Mouse (Mus musculus) kidney, embryonic 14.5 days (tissue): ENCODE data around the gene Adora2a. TPM values are rescaled to one million over a fixed set of nuclear protein-coding genes. Genes with fewer than 3 reads are reported as not detected.
"Not testable (repeated sequence)": the region's sequence is repeated elsewhere in the genome, so short reads cannot be mapped to it uniquely, and the experiment has no call there.

Experiments used
- ATAC-seq: fragments of 200-750 bp; cut with Nextera tagmentation; 2 replicates; pipeline ENCODE4 v1.8.0; 2017; ENCODE audit warnings: moderate number of reproducible peaks, mild to moderate bottlenecking, moderate TSS enrichment, moderate library complexity; ENCODE audit not compliant: low FRiP score, low TSS enrichment
- H3K27ac ChIP-seq: fragments of 300-500 bp; sonication (generic); 2 replicates; pipeline ENCODE4 v1.5.1; 2014; ENCODE audit warnings: low read depth, mild to moderate bottlenecking, low read length, moderate library complexity, mixed read lengths
- H3K27me3 ChIP-seq: fragments of 300-500 bp; sonication (generic); 2 replicates; pipeline ENCODE4 v1.6.1; 2014; ENCODE audit warnings: mild to moderate bottlenecking, low read length; ENCODE audit not compliant: control insufficient read depth, insufficient read depth
- H3K36me3 ChIP-seq: fragments of 300-500 bp; sonication (generic); 2 replicates; pipeline ENCODE4 v1.6.1; 2014; ENCODE audit warnings: low read length, mixed read lengths; ENCODE audit not compliant: control insufficient read depth, insufficient read depth
- H3K4me1 ChIP-seq: fragments of 300-500 bp; sonication (generic); 2 replicates; pipeline ENCODE4 v1.6.1; 2014; ENCODE audit warnings: low read length, mixed read lengths; ENCODE audit not compliant: control insufficient read depth, insufficient read depth
- H3K4me2 ChIP-seq: fragments of 300-500 bp; sonication (generic); replicated peaks from 2 replicates; pipeline ENCODE4 v1.6.1; 2014; ENCODE audit warnings: low read depth, mild to moderate bottlenecking, low read length
- H3K4me3 ChIP-seq: fragments of 300-500 bp; sonication (generic); 2 replicates; pipeline ENCODE4 v1.5.1; 2014; ENCODE audit warnings: mild to moderate bottlenecking, low read length
- H3K9ac ChIP-seq: fragments of 300-500 bp; sonication (generic); 2 replicates; pipeline ENCODE4 v1.6.1; 2014; ENCODE audit warnings: low read depth, mild to moderate bottlenecking, low read length, moderate library complexity
- H3K9me3 ChIP-seq: fragments of 300-500 bp; sonication (generic); 2 replicates; pipeline ENCODE4 v1.6.1; 2016; ENCODE audit warnings: low read length; ENCODE audit not compliant: control insufficient read depth
- WGBS: fragments of 180-500 bp; shearing (Covaris S2); extraction: QIAGEN DNeasy Blood & Tissue Kit; methylation state at CpG from one replicate; pipeline ENCODE4 v1.1.7; 2014; 5-methylcytosine and 5-hydroxymethylcytosine counted together
- polyA plus RNA-seq: library from polyadenylated mRNA; unstranded; fragments of >200 nt; fragmentation: Nextera tagmentation; extraction: Ambion mirVana; gene quantifications from 2 replicates; pipeline ENCODE4 v1.2.1, GENCODE M21; 2014

The Adora2a gene
- polyA plus RNA-seq, 1 experiment from 2014 or later = 7.1 TPM

GRCm38 (mm10) chr10:75344563-75344962, 27.9 kb downstream of the Adora2a start:
- H3K9ac ChIP-seq, H3K27ac ChIP-seq, ATAC-seq, H3K4me1 ChIP-seq, H3K27me3 ChIP-seq, H3K9me3 ChIP-seq, H3K4me2 ChIP-seq, H3K36me3 ChIP-seq, H3K4me3 ChIP-seq: not testable (repeated sequence)
- WGBS = 60% methylated on average over 1 of the region's 1 CpGs

GRCm38 (mm10) chr10:75345265-75345664, 28.6 kb downstream of the Adora2a start:
- Histone ChIP-seq H3K27ac (no peak overlapping the region), H3K27me3 (no peaks in the 10 kb centered on the region), H3K4me3 (no peak overlapping the region), H3K9ac (no peak overlapping the region), H3K4me1 (no peaks in the 10 kb centered on the region), H3K36me3 (no peaks in the 10 kb centered on the region), H3K4me2 (no peak overlapping the region), H3K9me3 (no peaks in the 10 kb centered on the region)
- ATAC-seq = no peak
- 78% methylated on average over 2 of the region's 2 CpGs for WGBS

- no peak overlapping the region for H3K4me2 ChIP-seq
- no peak overlapping the region for H3K4me3 ChIP-seq
- no peak for ATAC-seq
- H3K36me3 ChIP-seq = no peaks in the 10 kb centered on the region
- WGBS = 84% methylated on average over 5 of the region's 5 CpGs
- H3K9ac ChIP-seq = no peak overlapping the region
- no peaks in the 10 kb centered on the region for H3K9me3 ChIP-seq
- no peak overlapping the region for H3K27ac ChIP-seq
- H3K4me1 ChIP-seq = no peaks in the 10 kb centered on the region
- H3K27me3 ChIP-seq = no peaks in the 10 kb centered on the region
Observed at GRCm38 (mm10) chr10:75350564-75350963, 33.9 kb downstream of the Adora2a start.

- Histone ChIP-seq H3K9me3 (no peaks in the 10 kb centered on the region), H3K4me1 (no peaks in the 10 kb centered on the region), H3K27ac (no peak overlapping the region), H3K36me3 (no peaks in the 10 kb centered on the region), H3K9ac (no peak overlapping the region), H3K4me2 (no peak overlapping the region), H3K27me3 (no peaks in the 10 kb centered on the region), H3K4me3 (no peak overlapping the region)
- no peak for ATAC-seq
- 93% methylated on average over 12 of the region's 12 CpGs for WGBS
Observed at GRCm38 (mm10) chr10:75352541-75352940, 35.9 kb downstream of the Adora2a start.

GRCm38 (mm10) chr10:75353838-75354241, 37.2 kb downstream of the Adora2a start:
- H3K9me3 ChIP-seq, H3K27ac ChIP-seq, H3K4me2 ChIP-seq, H3K4me1 ChIP-seq, H3K36me3 ChIP-seq, H3K27me3 ChIP-seq, H3K4me3 ChIP-seq, H3K9ac ChIP-seq, ATAC-seq: not testable (repeated sequence)
- WGBS = 67% methylated on average over 8 of the region's 9 CpGs

- 80% methylated on average over 4 of the region's 4 CpGs for WGBS
- Histone ChIP-seq H3K4me1 (no peaks in the 10 kb centered on the region), H3K36me3 (no peaks in the 10 kb centered on the region), H3K27ac (no peak overlapping the region), H3K4me2 (no peak overlapping the region), H3K4me3 (no peak overlapping the region), H3K9me3 (no peaks in the 10 kb centered on the region), H3K27me3 (no peaks in the 10 kb centered on the region), H3K9ac (no peak overlapping the region)
- no peak for ATAC-seq
Observed at GRCm38 (mm10) chr10:75355341-75355740, 38.7 kb downstream of the Adora2a start.

- not testable (repeated sequence) for H3K9me3 ChIP-seq, H3K4me1 ChIP-seq, H3K9ac ChIP-seq, H3K27me3 ChIP-seq, H3K4me3 ChIP-seq, H3K36me3 ChIP-seq, H3K4me2 ChIP-seq
- H3K27ac ChIP-seq = peak overlapping the region; percentile 75
- WGBS = 13% methylated on average over 1 of the region's 1 CpGs
- ATAC-seq = peak; percentile 85
Observed at GRCm38 (mm10) chr10:75364214-75364690, 47.6 kb downstream of the Adora2a start.

- Histone ChIP-seq H3K4me1 (0 out of 2 replicates have a peak, but pooled peaks cover 4% of the 10 kb centered on the region), H3K36me3 (no peaks in the 10 kb centered on the region), H3K9me3 (no peaks in the 10 kb centered on the region), H3K9ac (no peak overlapping the region), H3K4me3 (no peak overlapping the region), H3K4me2 (no peak overlapping the region), H3K27me3 (no peaks in the 10 kb centered on the region), H3K27ac (peak overlapping the region; percentile 15; the same call in 1 of the 2 replicates)
- 81% methylated on average over 9 of the region's 9 CpGs for WGBS
- no peak for ATAC-seq
Observed at GRCm38 (mm10) chr10:75364796-75365195, 48.1 kb downstream of the Adora2a start.

- Histone ChIP-seq H3K27me3 (no peaks in the 10 kb centered on the region), H3K27ac (no peak overlapping the region), H3K4me3 (no peak overlapping the region), H3K36me3 (no peaks in the 10 kb centered on the region), H3K9ac (no peak overlapping the region), H3K4me1 (0 out of 2 replicates have a peak, but pooled peaks cover 4% of the 10 kb centered on the region), H3K9me3 (no peaks in the 10 kb centered on the region), H3K4me2 (peak overlapping the region; percentile 6; the same call in 1 of the 2 replicates)
- ATAC-seq = no peak
- 47% methylated on average over 6 of the region's 6 CpGs for WGBS
Observed at GRCm38 (mm10) chr10:75365231-75365633, 48.6 kb downstream of the Adora2a start.
